Mouse (Mus musculus): ENCODE results near the gene Gm37596. TPM values are rescaled to one million over a fixed set of nuclear protein-coding genes. Genes with fewer than 3 reads are reported as not detected.
"Not testable (repeated sequence)": the region's sequence is repeated elsewhere in the genome, so short reads cannot be mapped to it uniquely, and the experiment has no call there.

Gm37596 gene
- not detected for total RNA-seq (2021)
- long read RNA-seq, experiment 1: 0 reads
- long read RNA-seq, experiment 2: 0 reads

- DNase-seq (ENCODE audit: low spot score): not testable (repeated sequence)
These were observed at the start of gene Gm37596 for GRCm38 (mm10) chr3:93692970-93693369. TSS of gene Gm37596 (minus strand) at chr3:93693070.

GRCm38 (mm10) chr3:93708969-93709637 lies 16.2 kb upstream of the Gm37596 start:
- not testable (repeated sequence) for DNase-seq (ENCODE audit: low spot score)

- DNase-seq (ENCODE audit: low spot score): not testable (repeated sequence)
These were observed 16.7 kb downstream of the Gm37596 start, which contains the start of gene Tdpoz1 for GRCm38 (mm10) chr3:93676210-93676609. TSS of gene Tdpoz1 (minus strand) at chr3:93676310.

- DNase-seq (ENCODE audit: low spot score): not testable (repeated sequence)
These were observed 21.9 kb downstream of the Gm37596 start for GRCm38 (mm10) chr3:93670805-93671503.

GRCm38 (mm10) chr3:93654260-93654659 lies 38.6 kb downstream of the Gm37596 start:
- DNase-seq (ENCODE audit: low spot score): no peak

- no peak for DNase-seq (ENCODE audit: low spot score)
These were observed 40.3 kb downstream of the Gm37596 start, which contains the start of gene Tdpoz2 for GRCm38 (mm10) chr3:93652586-93652985. TSS of gene Tdpoz2 (minus strand) at chr3:93652686.

Other genes starting within 250 kb of the Gm37596 start
- gene Tchhl1, start 224.3 kb downstream of the Gm37596 start, total RNA-seq (2021): not detected
- 10 to 100 TPM; 27.1 to 50.4 TPM for gene S100a11, start 172.6 kb downstream of the Gm37596 start, total RNA-seq (2021)
- gene S100a10, start 138.0 kb downstream of the Gm37596 start, total RNA-seq (2021): 10 to 100 TPM; 42.2 to 48.1 TPM
- not detected for gene Tdpoz2, start 40.4 kb downstream of the Gm37596 start, total RNA-seq (2021)
- gene Tdpoz1, start 16.8 kb downstream of the Gm37596 start, total RNA-seq (2021): not detected
- gene Gm5773, start 79.9 kb upstream of the Gm37596 start, total RNA-seq (2021): not detected
- gene Tdpoz4, start 103.3 kb upstream of the Gm37596 start, total RNA-seq (2021): not detected
- gene Tdpoz3, start 132.9 kb upstream of the Gm37596 start, total RNA-seq (2021): not detected